Mouse (Mus musculus): ENCODE results near the gene Fam193a. TPM values are rescaled to one million over a fixed set of nuclear protein-coding genes. Genes with fewer than 3 reads are reported as not detected.

The Fam193a gene
- polyA plus RNA-seq, 1 experiment from 2014 or later: 16.9 TPM

- ATAC-seq: no peak
- Histone ChIP-seq H3K36me3 (ENCODE audit: control insufficient read depth, insufficient read depth, low read length) (no peaks in the 10 kb centered on the region), H3K4me1 (ENCODE audit: control insufficient read depth, insufficient read depth, low read length) (peaks cover 16% of the 10 kb centered on the region), H3K9me3 (replicated peaks; ENCODE audit: control insufficient read depth, low read length) (no peaks in the 10 kb centered on the region), H3K27me3 (replicated peaks; ENCODE audit: control insufficient read depth, insufficient read depth, low read length) (no peaks in the 10 kb centered on the region), H3K4me2 (ENCODE audit: low read length) (peak overlapping the region; percentile 70), H3K9ac (ENCODE audit: low read length) (peak overlapping the region; percentile 93), H3K27ac (ENCODE audit: low read depth, low read length) (no peak overlapping the region; the same call in 1 of the 2 replicates), H3K4me3 (ENCODE audit: low read depth, low read length) (peak overlapping the region; percentile 87)
- WGBS: 27% methylated on average over 8 of the region's 8 CpGs
- no peak for DNase-seq (ENCODE audit: low spot score)
Observed at GRCm38 (mm10) chr5:34370840-34371239, 1.1 kb downstream of the Fam193a start.

GRCm38 (mm10) chr5:34372141-34372540 is 2.4 kb downstream of the Fam193a start:
- Histone ChIP-seq H3K4me3 (ENCODE audit: low read depth, low read length) (no peak overlapping the region), H3K9ac (ENCODE audit: low read length) (no peak overlapping the region), H3K9me3 (replicated peaks; ENCODE audit: control insufficient read depth, low read length) (no peaks in the 10 kb centered on the region), H3K4me2 (ENCODE audit: low read length) (no peak overlapping the region), H3K36me3 (ENCODE audit: control insufficient read depth, insufficient read depth, low read length) (no peaks in the 10 kb centered on the region), H3K27ac (ENCODE audit: low read depth, low read length) (no peak overlapping the region), H3K27me3 (replicated peaks; ENCODE audit: control insufficient read depth, insufficient read depth, low read length) (no peaks in the 10 kb centered on the region), H3K4me1 (ENCODE audit: control insufficient read depth, insufficient read depth, low read length) (peaks cover 16% of the 10 kb centered on the region)
- DNase-seq (ENCODE audit: low spot score): no peak
- ATAC-seq: no peak

DNA sequence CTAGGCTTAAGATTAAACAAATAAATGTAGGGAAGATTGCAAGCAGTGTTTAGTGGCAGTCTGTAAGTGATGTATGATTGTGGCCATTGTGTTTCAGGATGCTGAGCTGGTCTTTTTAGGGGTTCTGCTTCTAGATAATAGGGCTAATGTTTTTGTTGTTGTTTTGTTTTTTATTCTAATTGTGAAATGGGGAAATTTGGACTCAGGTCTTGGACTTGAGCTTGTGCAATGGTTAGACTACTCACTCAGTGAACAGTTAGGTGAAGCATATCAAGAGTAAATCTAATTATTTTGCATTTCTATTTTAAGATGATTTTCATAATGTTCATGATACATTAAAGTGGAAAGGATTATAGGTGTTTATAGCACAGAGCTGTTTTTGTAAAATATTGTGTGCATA is 2.8 kb downstream of the Fam193a start:
- H3K27me3 ChIP-seq (replicated peaks; ENCODE audit: control insufficient read depth, insufficient read depth, low read length): no peaks in the 10 kb centered on the region
- H3K4me2 ChIP-seq (ENCODE audit: low read length): no peak overlapping the region
- no peak overlapping the region for H3K4me3 ChIP-seq (ENCODE audit: low read depth, low read length)
- H3K4me1 ChIP-seq (ENCODE audit: control insufficient read depth, insufficient read depth, low read length): peaks cover 16% of the 10 kb centered on the region
- DNase-seq (ENCODE audit: low spot score) (no peak), ATAC-seq (no peak)
- H3K9ac ChIP-seq (ENCODE audit: low read length): no peak overlapping the region
- no peaks in the 10 kb centered on the region for H3K36me3 ChIP-seq (ENCODE audit: control insufficient read depth, insufficient read depth, low read length)
- no peak overlapping the region for H3K27ac ChIP-seq (ENCODE audit: low read depth, low read length)
- H3K9me3 ChIP-seq (replicated peaks; ENCODE audit: control insufficient read depth, low read length): no peaks in the 10 kb centered on the region

GRCm38 (mm10) chr5:34378787-34379186 is 9.1 kb downstream of the Fam193a start:
- H3K9me3 ChIP-seq (replicated peaks; ENCODE audit: control insufficient read depth, low read length): no peaks in the 10 kb centered on the region

DNA sequence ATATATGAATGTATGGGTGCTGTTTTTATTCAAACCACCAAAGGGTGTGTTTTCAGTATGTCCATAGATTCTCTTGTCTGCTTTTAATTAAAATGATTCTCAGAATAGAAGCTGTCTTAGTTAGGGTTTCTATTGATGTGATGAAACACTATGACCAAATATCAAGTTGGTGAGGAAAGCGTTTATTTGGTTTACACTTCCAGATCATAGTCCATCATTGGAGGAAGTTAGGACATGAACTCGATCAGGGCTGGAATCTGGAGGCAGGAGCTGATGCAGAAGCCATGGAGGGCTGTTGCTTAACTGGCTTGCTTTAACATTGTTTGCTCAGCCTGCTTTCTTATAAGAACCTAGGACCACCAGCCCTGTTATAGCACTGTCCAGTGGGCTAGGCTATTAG is 12.0 kb downstream of the Fam193a start:
- H3K4me1 ChIP-seq (ENCODE audit: control insufficient read depth, insufficient read depth, low read length): no peaks in the 10 kb centered on the region
- H3K4me2 ChIP-seq (ENCODE audit: low read length): no peak overlapping the region
- peaks cover 3% of the 10 kb centered on the region; the same call in 1 of the 2 replicates for H3K9me3 ChIP-seq (replicated peaks; ENCODE audit: control insufficient read depth, low read length)
- H3K27ac ChIP-seq (ENCODE audit: low read depth, low read length): no peak overlapping the region
- H3K36me3 ChIP-seq (ENCODE audit: control insufficient read depth, insufficient read depth, low read length): no peaks in the 10 kb centered on the region
- no peak overlapping the region for H3K4me3 ChIP-seq (ENCODE audit: low read depth, low read length)
- ATAC-seq (no peak), DNase-seq (ENCODE audit: low spot score) (no peak)
- H3K27me3 ChIP-seq (replicated peaks; ENCODE audit: control insufficient read depth, insufficient read depth, low read length): no peaks in the 10 kb centered on the region
- no peak overlapping the region for H3K9ac ChIP-seq (ENCODE audit: low read length)
- 96% methylated on average over 2 of the region's 2 CpGs for WGBS

More at GRCm38 (mm10) chr5:34378787-34379186, 9.1 kb downstream of the Fam193a start:
- ATAC-seq: no peak
- DNase-seq (ENCODE audit: low spot score): no peak
- Histone ChIP-seq H3K36me3 (ENCODE audit: control insufficient read depth, insufficient read depth, low read length) (no peaks in the 10 kb centered on the region), H3K4me1 (ENCODE audit: control insufficient read depth, insufficient read depth, low read length) (no peaks in the 10 kb centered on the region), H3K27me3 (replicated peaks; ENCODE audit: control insufficient read depth, insufficient read depth, low read length) (no peaks in the 10 kb centered on the region), H3K4me3 (ENCODE audit: low read depth, low read length) (no peak overlapping the region), H3K4me2 (ENCODE audit: low read length) (no peak overlapping the region), H3K9ac (ENCODE audit: low read length) (no peak overlapping the region), H3K27ac (ENCODE audit: low read depth, low read length) (no peak overlapping the region)

- Histone ChIP-seq H3K27ac (ENCODE audit: low read depth, low read length) (no peak overlapping the region), H3K4me3 (ENCODE audit: low read depth, low read length) (no peak overlapping the region), H3K4me1 (ENCODE audit: control insufficient read depth, insufficient read depth, low read length) (no peaks in the 10 kb centered on the region), H3K9me3 (replicated peaks; ENCODE audit: control insufficient read depth, low read length) (peaks cover 3% of the 10 kb centered on the region; the same call in 1 of the 2 replicates), H3K4me2 (ENCODE audit: low read length) (no peak overlapping the region), H3K27me3 (replicated peaks; ENCODE audit: control insufficient read depth, insufficient read depth, low read length) (no peaks in the 10 kb centered on the region), H3K36me3 (ENCODE audit: control insufficient read depth, insufficient read depth, low read length) (no peaks in the 10 kb centered on the region), H3K9ac (ENCODE audit: low read length) (no peak overlapping the region)
- DNase-seq (ENCODE audit: low spot score) (no peak), ATAC-seq (no peak)
- WGBS: 96% methylated on average over 5 of the region's 5 CpGs
Observed at GRCm38 (mm10) chr5:34385616-34386015, 15.9 kb downstream of the Fam193a start.

- DNase-seq (ENCODE audit: low spot score) (no peak), ATAC-seq (no peak)
- H3K9ac ChIP-seq (ENCODE audit: low read length): no peak overlapping the region
- WGBS: 100% methylated on average over 2 of the region's 2 CpGs
- H3K4me2 ChIP-seq (ENCODE audit: low read length): no peak overlapping the region
- H3K9me3 ChIP-seq (replicated peaks; ENCODE audit: control insufficient read depth, low read length): peaks cover 3% of the 10 kb centered on the region; the same call in 1 of the 2 replicates
- H3K36me3 ChIP-seq (ENCODE audit: control insufficient read depth, insufficient read depth, low read length): no peaks in the 10 kb centered on the region
- H3K27ac ChIP-seq (ENCODE audit: low read depth, low read length): no peak overlapping the region
- no peak overlapping the region for H3K4me3 ChIP-seq (ENCODE audit: low read depth, low read length)
- H3K4me1 ChIP-seq (ENCODE audit: control insufficient read depth, insufficient read depth, low read length): no peaks in the 10 kb centered on the region
- no peaks in the 10 kb centered on the region for H3K27me3 ChIP-seq (replicated peaks; ENCODE audit: control insufficient read depth, insufficient read depth, low read length)
Observed at GRCm38 (mm10) chr5:34386744-34387143, 17.0 kb downstream of the Fam193a start.

DNA sequence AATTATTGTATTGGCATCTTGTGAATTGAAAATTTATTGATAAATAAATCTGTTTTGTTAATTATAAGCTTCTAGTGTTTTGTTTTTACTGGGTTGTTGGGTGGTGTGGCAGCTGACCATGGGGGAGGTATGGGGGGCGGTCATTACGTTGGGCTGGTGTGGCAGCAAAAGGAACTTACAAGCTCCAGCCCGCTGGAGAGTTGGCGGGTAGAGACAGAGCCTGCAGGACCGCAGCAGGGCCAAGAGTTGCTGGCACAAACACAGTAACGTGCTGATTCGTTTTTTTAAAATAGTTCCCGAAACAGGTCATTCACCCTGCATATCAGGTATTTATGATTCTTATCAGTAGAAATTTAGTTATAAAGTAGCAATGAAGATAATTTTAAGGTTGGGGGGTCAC is 23.5 kb downstream of the Fam193a start:
- Histone ChIP-seq H3K27ac (ENCODE audit: low read depth, low read length) (no peak overlapping the region), H3K4me2 (ENCODE audit: low read length) (no peak overlapping the region), H3K4me3 (ENCODE audit: low read depth, low read length) (no peak overlapping the region), H3K36me3 (ENCODE audit: control insufficient read depth, insufficient read depth, low read length) (no peaks in the 10 kb centered on the region), H3K4me1 (ENCODE audit: control insufficient read depth, insufficient read depth, low read length) (0 out of 2 replicates have a peak, but pooled peaks cover 7% of the 10 kb centered on the region), H3K9ac (ENCODE audit: low read length) (no peak overlapping the region), H3K27me3 (replicated peaks; ENCODE audit: control insufficient read depth, insufficient read depth, low read length) (no peaks in the 10 kb centered on the region), H3K9me3 (replicated peaks; ENCODE audit: control insufficient read depth, low read length) (no peaks in the 10 kb centered on the region)
- ATAC-seq (no peak), DNase-seq (ENCODE audit: low spot score) (no peak)
- 96% methylated on average over 8 of the region's 8 CpGs for WGBS

DNA sequence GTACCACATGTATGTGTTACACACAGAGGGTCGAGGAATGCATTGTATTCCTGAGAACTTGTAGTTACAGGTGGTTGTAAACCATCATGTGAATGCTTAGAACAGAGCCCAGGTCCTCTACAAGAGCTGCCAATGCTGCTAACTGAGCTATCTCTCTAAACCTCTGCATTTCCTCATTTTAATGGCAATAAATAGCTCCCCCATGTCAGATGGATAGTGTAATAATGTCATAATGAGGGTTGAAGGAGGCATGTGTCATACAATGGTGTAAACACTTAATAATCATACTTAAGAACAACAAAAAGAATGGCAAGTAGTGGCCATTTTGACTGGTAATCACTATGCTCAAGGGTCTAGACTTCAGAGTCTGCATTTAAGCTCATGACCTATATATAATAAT is 25.6 kb downstream of the Fam193a start:
- Histone ChIP-seq H3K9ac (ENCODE audit: low read length) (no peak overlapping the region), H3K4me2 (ENCODE audit: low read length) (no peak overlapping the region), H3K36me3 (ENCODE audit: control insufficient read depth, insufficient read depth, low read length) (no peaks in the 10 kb centered on the region), H3K4me3 (ENCODE audit: low read depth, low read length) (no peak overlapping the region), H3K9me3 (replicated peaks; ENCODE audit: control insufficient read depth, low read length) (no peaks in the 10 kb centered on the region), H3K27ac (ENCODE audit: low read depth, low read length) (no peak overlapping the region), H3K27me3 (replicated peaks; ENCODE audit: control insufficient read depth, insufficient read depth, low read length) (no peaks in the 10 kb centered on the region), H3K4me1 (ENCODE audit: control insufficient read depth, insufficient read depth, low read length) (0 out of 2 replicates have a peak, but pooled peaks cover 7% of the 10 kb centered on the region)
- DNase-seq (ENCODE audit: low spot score): no peak
- 90% methylated on average over 1 of the region's 1 CpGs for WGBS
- ATAC-seq: no peak
